Mouse (Mus musculus): ENCODE data around the gene Bcas3. TPM values are rescaled to one million over a fixed set of nuclear protein-coding genes. Genes with fewer than 3 reads are reported as not detected.

The Bcas3 gene
- polyA plus RNA-seq, 1 experiment from 2014 or later: 16.7 TPM

DNA sequence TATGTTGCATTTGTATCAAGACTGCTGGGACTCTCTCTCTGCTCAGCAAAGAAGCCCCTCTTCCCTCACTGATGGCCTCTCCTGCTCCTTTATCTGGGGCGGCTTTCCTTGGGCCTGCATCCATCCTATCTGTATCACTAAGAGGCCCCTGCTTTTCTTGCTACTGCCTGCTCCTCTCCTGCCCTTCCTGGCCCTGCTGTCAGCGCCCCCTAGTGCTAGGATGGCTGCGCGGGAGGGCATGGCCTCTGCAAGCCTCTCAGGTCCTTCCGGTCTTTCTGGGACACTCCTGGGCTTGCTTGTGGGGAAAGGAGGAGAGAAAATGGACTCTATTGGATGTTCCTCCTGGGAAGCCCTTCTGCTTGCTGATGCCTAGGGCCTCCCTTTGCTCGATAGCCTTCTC, 470.2 kb downstream of the Bcas3 start:
- peaks cover 23% of the 10 kb centered on the region; the same call in 1 of the 2 replicates for H3K4me1 ChIP-seq
- H3K9me3 ChIP-seq: no peaks in the 10 kb centered on the region

DNA sequence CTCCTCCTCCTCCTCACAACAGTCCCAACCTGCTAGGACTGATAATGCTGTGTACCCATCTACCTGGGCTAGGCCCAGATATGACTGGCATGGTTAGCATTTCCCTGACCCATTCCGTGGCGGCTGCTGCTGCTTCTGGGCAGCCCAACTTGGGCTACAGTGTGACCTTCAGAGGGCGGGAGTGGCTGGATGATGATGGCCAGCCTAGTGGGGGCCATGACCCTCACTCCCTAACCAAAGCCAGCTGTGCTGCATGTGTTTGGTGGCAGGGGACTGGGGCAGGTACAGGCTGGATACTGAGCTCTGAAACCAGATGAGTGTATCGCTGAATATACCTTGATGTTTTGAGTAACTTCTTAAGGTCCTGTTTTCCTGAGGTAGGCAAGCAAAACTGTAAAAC, 470.8 kb downstream of the Bcas3 start:
- H3K4me3 ChIP-seq (replicated peaks): no peak overlapping the region
- H3K27me3 ChIP-seq (replicated peaks): peaks cover 26% of the 10 kb centered on the region
- no peak for ATAC-seq (ENCODE audit: insufficient read depth, low FRiP score, low read depth)
- H3K27ac ChIP-seq: no peak overlapping the region
- whole genome bisulfite sequencing: 88% methylated on average over 4 of the region's 4 CpGs
- no peaks in the 10 kb centered on the region for H3K36me3 ChIP-seq
- H3K9me3 ChIP-seq: no peaks in the 10 kb centered on the region
- no peak overlapping the region for H3K4me2 ChIP-seq
- H3K9ac ChIP-seq: no peak overlapping the region
- peaks cover 17% of the 10 kb centered on the region for H3K4me1 ChIP-seq

More for the DNA sequence above, 470.2 kb downstream of the Bcas3 start:
- H3K4me3 ChIP-seq (replicated peaks): no peak overlapping the region
- no peak overlapping the region for H3K27ac ChIP-seq
- H3K4me2 ChIP-seq: no peak overlapping the region
- H3K27me3 ChIP-seq (replicated peaks): peaks cover 20% of the 10 kb centered on the region
- H3K9ac ChIP-seq: no peak overlapping the region
- peak; percentile 18; the same call in 1 of the 2 replicates for ATAC-seq (ENCODE audit: insufficient read depth, low FRiP score, low read depth)
- no peaks in the 10 kb centered on the region for H3K36me3 ChIP-seq
- WGBS: 15% methylated on average over 6 of the region's 6 CpGs

DNA sequence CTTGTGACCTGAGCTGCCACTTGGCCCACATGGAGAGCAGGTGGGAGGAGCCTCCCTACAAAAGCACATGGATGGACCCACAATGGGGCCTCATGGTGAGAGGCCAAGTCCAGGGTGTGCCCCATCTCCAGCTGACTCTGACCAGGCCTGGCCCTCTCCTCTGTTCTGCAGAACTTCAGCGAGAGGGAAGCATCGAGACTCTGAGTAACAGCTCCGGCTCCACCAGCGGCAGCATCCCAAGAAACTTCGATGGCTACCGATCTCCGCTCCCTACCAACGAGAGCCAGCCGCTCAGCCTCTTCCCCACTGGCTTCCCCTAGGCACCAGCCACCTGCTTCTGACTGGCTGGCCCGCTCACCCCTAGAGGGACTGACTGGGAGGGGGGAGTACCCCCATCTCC, 472.1 kb downstream of the Bcas3 start:
- Histone ChIP-seq H3K36me3 (no peaks in the 10 kb centered on the region), H3K9ac (no peak overlapping the region), H3K4me3 (replicated peaks) (no peak overlapping the region), H3K4me2 (no peak overlapping the region), H3K9me3 (no peaks in the 10 kb centered on the region), H3K27me3 (replicated peaks) (peaks cover 37% of the 10 kb centered on the region), H3K4me1 (peaks cover 27% of the 10 kb centered on the region), H3K27ac (no peak overlapping the region)
- 77% methylated on average over 10 of the region's 10 CpGs for WGBS
- no peak for ATAC-seq (ENCODE audit: insufficient read depth, low FRiP score, low read depth)

DNA sequence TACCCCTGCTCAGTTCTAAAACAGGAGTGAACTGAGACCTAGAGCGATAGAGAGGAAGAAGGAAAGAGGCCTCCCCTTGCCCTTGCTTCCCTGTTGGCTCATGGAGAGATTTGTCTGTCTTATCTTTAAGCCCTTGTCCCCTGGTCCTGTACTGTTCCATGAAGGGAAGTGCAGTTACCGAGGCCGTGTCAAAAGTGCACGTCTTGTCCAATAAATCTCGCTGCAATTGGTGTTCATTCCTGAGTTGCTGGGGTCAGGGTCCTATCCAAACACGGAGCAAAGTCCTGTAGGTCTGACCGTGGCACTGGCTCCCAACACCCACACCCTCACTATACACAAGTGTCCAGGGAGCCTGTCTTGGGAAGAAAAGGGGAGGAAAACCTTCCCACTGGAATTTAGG, 472.9 kb downstream of the Bcas3 start:
- Histone ChIP-seq H3K9me3 (no peaks in the 10 kb centered on the region), H3K4me2 (no peak overlapping the region), H3K4me3 (replicated peaks) (no peak overlapping the region), H3K9ac (no peak overlapping the region), H3K27me3 (replicated peaks) (peaks cover 45% of the 10 kb centered on the region), H3K36me3 (no peaks in the 10 kb centered on the region), H3K27ac (no peak overlapping the region), H3K4me1 (peaks cover 30% of the 10 kb centered on the region)
- no peak for ATAC-seq (ENCODE audit: insufficient read depth, low FRiP score, low read depth)
- WGBS: 56% methylated on average over 7 of the region's 7 CpGs

DNA sequence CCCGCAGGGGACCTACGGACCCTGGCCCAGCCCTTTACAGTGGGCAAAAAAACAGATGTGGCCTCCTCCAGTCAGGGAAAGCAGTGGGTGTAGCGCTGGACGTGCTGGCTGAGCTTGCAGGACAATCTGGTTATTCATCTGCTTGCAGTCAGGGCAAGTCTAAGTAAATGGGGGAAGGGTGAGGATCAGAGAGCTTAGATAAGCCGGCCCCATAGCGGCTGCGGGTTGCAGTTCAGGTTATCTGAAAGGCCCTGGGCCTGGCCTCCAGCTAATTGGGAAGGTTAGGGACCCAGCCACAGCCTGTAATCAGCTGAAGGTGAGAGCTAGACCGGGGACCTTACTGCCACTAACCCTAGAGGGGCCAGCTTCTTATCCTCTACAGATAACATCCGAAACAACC, 474.4 kb downstream of the Bcas3 start:
- no peak for ATAC-seq (ENCODE audit: insufficient read depth, low FRiP score, low read depth)
- Histone ChIP-seq H3K27me3 (replicated peaks) (peaks cover 58% of the 10 kb centered on the region), H3K36me3 (no peaks in the 10 kb centered on the region), H3K27ac (peak overlapping the region; percentile 28; the same call in 1 of the 2 replicates), H3K9me3 (no peaks in the 10 kb centered on the region), H3K9ac (no peak overlapping the region), H3K4me2 (0 out of 2 replicates have a peak overlapping the region, but pooled peaks have one; percentile 5), H3K4me3 (replicated peaks) (no peak overlapping the region), H3K4me1 (peaks cover 37% of the 10 kb centered on the region)
- 37% methylated on average over 9 of the region's 9 CpGs for WGBS

DNA sequence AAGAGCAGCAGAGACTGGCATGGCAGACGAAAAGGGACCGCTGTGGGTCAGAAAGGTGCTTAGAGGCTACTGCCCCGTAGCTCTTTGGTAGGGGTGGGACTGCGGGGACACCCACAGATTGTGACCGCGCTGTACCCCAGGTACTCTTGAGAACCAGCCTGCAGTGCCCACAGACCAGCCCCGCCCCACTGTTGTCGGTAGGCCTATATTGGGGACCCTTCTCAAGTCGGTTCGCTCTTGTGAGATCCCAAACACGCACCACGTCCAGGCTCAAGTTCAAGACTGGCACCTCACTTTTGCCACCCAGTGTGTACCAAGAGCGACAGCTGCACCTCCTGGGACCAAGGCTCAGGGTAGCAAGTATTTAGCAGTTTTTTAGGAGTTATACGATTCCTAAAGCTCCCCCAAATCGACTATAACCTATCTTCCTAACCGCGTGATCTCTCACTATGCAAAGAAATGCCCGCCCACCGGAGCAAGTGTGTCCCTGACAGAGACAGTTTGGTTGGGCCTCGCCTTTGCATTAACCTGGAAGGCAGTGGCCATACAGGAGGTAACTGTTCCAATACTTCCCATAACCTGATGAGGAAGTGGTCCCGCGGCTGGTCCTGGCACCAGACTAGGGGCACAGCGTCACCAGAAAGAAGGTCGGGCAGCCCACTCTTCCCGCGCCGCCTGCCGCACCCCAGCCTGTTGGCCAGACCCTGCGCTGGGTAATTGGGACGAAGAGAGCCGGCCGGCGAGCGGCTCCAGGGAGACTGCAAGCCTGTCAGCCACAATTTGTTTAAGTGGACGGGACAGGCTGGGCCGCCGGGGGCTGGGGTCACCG, 475.9 kb downstream of the Bcas3 start:
- no peaks in the 10 kb centered on the region for H3K9me3 ChIP-seq
- no peak for ATAC-seq (ENCODE audit: insufficient read depth, low FRiP score, low read depth)
- no peak overlapping the region for H3K9ac ChIP-seq
- no peaks in the 10 kb centered on the region for H3K36me3 ChIP-seq
- H3K4me1 ChIP-seq: peaks cover 35% of the 10 kb centered on the region
- peak overlapping the region; percentile 95 for H3K4me2 ChIP-seq
- H3K4me3 ChIP-seq (replicated peaks): peak overlapping the region; percentile 23
- no peak overlapping the region for H3K27ac ChIP-seq
- H3K27me3 ChIP-seq (replicated peaks): peaks cover 60% of the 10 kb centered on the region
- WGBS: 24% methylated on average over 38 of the region's 38 CpGs

DNA sequence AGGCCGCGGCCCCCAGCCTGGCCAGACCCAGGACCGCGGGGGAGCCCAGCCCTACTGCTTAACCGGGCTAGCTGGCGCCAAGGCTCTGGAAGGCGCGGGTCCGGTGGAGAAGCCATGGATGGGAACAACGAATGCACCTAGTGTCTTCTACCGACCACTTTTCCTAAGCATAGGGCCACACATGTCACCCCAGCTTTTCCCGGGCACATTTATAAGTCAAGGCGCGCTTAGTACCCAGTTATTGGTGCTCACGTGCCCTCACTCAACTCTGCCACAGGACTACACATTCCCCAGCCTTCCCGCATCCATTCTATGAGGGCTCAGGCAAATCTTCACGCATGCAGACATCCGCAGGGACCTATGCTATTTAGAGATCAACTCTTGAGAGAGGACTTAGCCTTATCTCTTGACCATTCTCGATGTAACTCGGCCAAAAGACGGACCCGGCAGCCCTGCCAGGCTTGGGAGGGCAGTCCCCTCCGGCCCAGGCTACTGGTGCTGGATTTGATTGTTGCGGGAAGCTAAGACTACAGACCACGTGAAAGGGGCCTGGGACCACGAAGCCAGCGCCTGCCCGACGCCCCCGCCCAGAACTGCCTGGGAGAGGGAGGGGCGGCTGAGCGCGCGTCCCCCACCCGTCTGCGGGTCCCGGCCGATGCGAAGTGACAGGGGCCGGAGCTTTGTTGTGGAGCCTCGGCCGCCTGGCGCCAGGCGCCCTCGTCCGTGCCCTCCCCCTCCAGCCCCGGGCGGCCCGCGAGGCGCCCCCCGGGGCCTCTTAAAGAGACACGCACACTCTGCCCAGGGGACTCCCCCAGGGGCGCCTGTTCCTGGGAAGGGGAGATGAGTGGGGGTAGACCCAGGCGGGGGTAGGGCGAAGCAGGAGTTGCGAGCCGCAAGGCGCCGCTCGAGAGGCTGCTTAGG, 476.8 kb downstream of the Bcas3 start:
- peak overlapping the region; percentile 23 for H3K4me3 ChIP-seq (replicated peaks)
- H3K27ac ChIP-seq: 0 out of 2 replicates have a peak overlapping the region, but pooled peaks have one; percentile 32
- 3% methylated on average over 59 of the region's 61 CpGs for WGBS
- peaks cover 33% of the 10 kb centered on the region for H3K4me1 ChIP-seq
- peaks cover 67% of the 10 kb centered on the region for H3K27me3 ChIP-seq (replicated peaks)
- ATAC-seq (ENCODE audit: insufficient read depth, low FRiP score, low read depth): no peak
- no peak overlapping the region for H3K9ac ChIP-seq
- H3K36me3 ChIP-seq: no peaks in the 10 kb centered on the region
- H3K9me3 ChIP-seq: no peaks in the 10 kb centered on the region
- H3K4me2 ChIP-seq: peak overlapping the region; percentile 95

DNA sequence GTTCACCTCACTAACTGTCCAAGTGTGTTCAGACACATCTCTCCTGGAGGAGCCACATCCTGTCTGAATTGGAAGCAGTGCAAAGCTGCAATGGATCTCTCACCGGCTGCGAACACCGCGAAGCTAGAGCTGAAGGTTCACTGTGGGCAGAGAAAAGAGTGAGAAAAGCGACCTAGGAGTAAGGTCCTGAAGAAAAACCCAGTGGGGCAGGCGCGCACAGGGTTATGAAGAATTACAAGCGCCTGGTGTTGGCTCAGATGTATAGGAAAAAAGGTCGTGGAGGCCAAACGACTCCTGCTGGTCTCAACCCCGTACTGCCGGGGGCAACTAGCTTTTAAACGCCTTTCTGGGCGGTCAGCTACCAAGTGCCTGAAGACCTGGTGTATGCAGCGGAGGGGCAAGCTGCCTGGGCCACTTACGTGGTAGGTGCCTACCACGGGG, 478.0 kb downstream of the Bcas3 start:
- Histone ChIP-seq H3K4me3 (replicated peaks) (peak overlapping the region; percentile 60; the same call in 1 of the 2 replicates), H3K9me3 (no peaks in the 10 kb centered on the region), H3K9ac (no peak overlapping the region), H3K4me2 (peak overlapping the region; percentile 95), H3K4me1 (peaks cover 31% of the 10 kb centered on the region), H3K27ac (peak overlapping the region; percentile 27; the same call in 1 of the 2 replicates), H3K36me3 (no peaks in the 10 kb centered on the region), H3K27me3 (replicated peaks) (peaks cover 76% of the 10 kb centered on the region)
- 14% methylated on average over 17 of the region's 17 CpGs for WGBS
- no peak for ATAC-seq (ENCODE audit: insufficient read depth, low FRiP score, low read depth)

DNA sequence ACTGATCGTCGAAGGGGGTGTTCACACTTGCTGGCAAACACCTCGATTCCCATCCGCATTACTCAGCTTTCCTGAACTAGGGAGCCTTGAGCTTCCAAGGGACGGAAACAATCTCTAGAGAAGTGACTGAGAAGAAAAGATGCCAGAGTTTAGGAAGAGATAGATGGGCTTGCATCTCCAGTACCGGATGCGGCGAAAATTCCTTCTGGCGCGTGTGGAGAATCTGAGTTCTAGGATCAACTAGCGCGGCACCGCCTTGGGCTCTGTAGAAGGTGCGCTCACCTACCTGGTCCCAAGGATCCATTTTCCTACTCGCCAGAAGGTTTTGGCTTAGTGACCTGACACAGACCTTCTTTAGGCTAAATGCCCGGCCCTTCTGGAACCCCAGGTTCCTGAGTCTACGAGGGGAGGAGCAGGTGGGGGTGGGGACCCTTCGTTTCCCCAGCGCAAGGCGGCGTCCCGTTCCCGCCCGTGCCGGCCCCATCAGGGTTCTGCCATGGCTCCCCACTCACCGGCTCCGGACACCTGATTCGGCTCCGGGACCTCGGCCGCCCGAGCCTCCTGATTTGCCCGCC, 478.8 kb downstream of the Bcas3 start:
- ATAC-seq (ENCODE audit: insufficient read depth, low FRiP score, low read depth): no peak
- H3K4me1 ChIP-seq: peaks cover 32% of the 10 kb centered on the region

DNA sequence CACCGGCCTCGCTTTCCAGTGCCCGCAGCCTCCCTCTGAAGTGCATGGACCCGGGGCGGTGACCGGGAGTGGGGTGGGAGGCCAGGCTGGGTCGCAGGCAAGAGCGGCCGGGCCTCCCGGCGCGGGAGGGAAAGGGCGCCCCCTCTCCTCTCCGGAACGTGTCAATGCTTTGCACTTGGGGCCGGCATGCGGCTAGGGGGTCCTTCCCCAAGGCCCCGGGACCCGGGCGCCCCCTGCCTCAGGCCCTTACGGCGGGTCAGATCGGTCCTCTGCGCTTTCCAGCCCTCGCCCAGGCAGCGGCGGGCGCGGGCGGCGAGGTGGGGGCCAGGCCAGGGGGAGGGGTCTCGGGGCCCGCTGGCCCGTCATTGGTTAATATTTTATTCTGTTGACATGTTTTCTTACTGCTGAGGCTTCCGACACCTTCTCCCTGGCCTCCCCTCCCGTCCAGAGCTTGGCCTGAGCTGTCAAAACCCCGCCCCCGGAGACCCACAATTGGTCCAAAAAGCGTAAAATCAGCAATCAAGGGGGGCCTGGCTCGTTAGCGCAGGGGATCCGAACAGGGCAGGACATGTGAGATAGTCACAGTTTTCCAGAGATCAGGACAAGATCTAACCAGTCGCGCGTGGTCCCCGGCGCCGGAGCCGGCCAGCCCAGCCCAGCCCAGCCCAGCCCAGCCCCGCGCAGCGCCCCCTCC, 479.4 kb downstream of the Bcas3 start, which contains the start of gene Tbx2:
Gene Tbx2 (plus strand): TSS at position 321 of the 694 bp plus-strand sequence.
- Histone ChIP-seq H3K4me3 (replicated peaks) (peak within 1 kb of the TSS; percentile 60), H3K27me3 (replicated peaks) (peaks cover 77% of the 10 kb centered on the region), H3K9me3 (no peaks in the 10 kb centered on the region), H3K9ac (peak within 1 kb of the TSS; percentile 53), H3K27ac (peak within 1 kb of the TSS; percentile 84), H3K4me1 (peaks cover 33% of the 10 kb centered on the region), H3K4me2 (peak within 1 kb of the TSS; percentile 95), H3K36me3 (no peaks in the 10 kb centered on the region)
- ATAC-seq (ENCODE audit: insufficient read depth, low FRiP score, low read depth): peak; percentile 62
- under 1% methylated on average over 48 of the region's 52 CpGs for WGBS

More for the DNA sequence above, 478.8 kb downstream of the Bcas3 start:
- 0 out of 2 replicates have a peak overlapping the region, but pooled peaks have one; percentile 20 for H3K9ac ChIP-seq
- under 1% methylated on average over 33 of the region's 33 CpGs for WGBS
- peaks cover 76% of the 10 kb centered on the region for H3K27me3 ChIP-seq (replicated peaks)
- H3K27ac ChIP-seq: peak overlapping the region; percentile 84
- peak overlapping the region; percentile 60 for H3K4me3 ChIP-seq (replicated peaks)
- H3K36me3 ChIP-seq: no peaks in the 10 kb centered on the region
- H3K9me3 ChIP-seq: no peaks in the 10 kb centered on the region
- peak overlapping the region; percentile 95 for H3K4me2 ChIP-seq

DNA sequence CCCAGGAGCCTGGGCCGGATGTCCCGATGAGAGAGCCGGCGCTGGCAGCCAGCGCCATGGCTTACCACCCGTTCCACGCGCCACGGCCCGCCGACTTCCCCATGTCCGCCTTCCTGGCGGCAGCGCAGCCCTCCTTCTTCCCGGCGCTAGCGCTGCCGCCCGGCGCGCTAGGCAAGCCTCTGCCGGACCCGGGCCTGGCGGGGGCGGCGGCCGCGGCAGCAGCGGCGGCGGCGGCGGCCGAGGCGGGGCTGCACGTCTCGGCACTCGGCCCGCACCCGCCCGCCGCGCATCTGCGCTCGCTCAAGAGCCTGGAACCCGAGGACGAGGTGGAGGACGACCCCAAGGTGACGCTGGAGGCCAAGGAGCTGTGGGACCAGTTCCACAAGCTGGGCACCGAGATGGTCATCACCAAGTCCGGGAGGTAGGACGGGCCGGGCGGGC, 480.1 kb downstream of the Bcas3 start:
- Histone ChIP-seq H3K4me2 (peak overlapping the region; percentile 95), H3K9me3 (no peaks in the 10 kb centered on the region), H3K27ac (peak overlapping the region; percentile 76), H3K4me1 (peaks cover 37% of the 10 kb centered on the region), H3K27me3 (replicated peaks) (peaks cover 78% of the 10 kb centered on the region), H3K4me3 (replicated peaks) (peak overlapping the region; percentile 60), H3K9ac (peak overlapping the region; percentile 53), H3K36me3 (no peaks in the 10 kb centered on the region)
- ATAC-seq (ENCODE audit: insufficient read depth, low FRiP score, low read depth): no peak
- WGBS: 1% methylated on average over 49 of the region's 54 CpGs

Data from stomach, embryonic 15.5 days (tissue).